Mouse (Mus musculus): Measurements from ENCODE around the gene Rpl28.
A peak's percentile ranks its signal among the peaks of the same experiment; 100 is the strongest.
"Not testable (repeated sequence)": the region's sequence is repeated elsewhere in the genome, so short reads cannot be mapped to it uniquely, and the experiment has no call there.

Rpl28 gene

GRCm38 (mm10) chr7:4783667-4784268, 8.9 kb upstream of the Rpl28 start:
- peak in 1 of 2 experiments; percentile 53 for DNase-seq (ENCODE audit: low spot score in 2 of 2)

- DNase-seq (ENCODE audit: low spot score in 2 of 2), result peak; percentile 73 to 79
Measured at GRCm38 (mm10) chr7:4788499-4789435, 3.9 kb upstream of the Rpl28 start.

- DNase-seq (ENCODE audit: low spot score in 2 of 2), result peak in 1 of 2 experiments; percentile 69
Measured at GRCm38 (mm10) chr7:4789436-4789935, 3.2 kb upstream of the Rpl28 start, which contains the start of gene Tmem238. TSS of gene Tmem238 (minus strand) at chr7:4789656.

GRCm38 (mm10) chr7:4793248-4793647, 574 bp downstream of the Rpl28 start:
- peak; percentile 37 to 43 for DNase-seq (ENCODE audit: low spot score in 2 of 2)

GRCm38 (mm10) chr7:4793674-4794073, 1.0 kb downstream of the Rpl28 start:
- DNase-seq (ENCODE audit: low spot score in 2 of 2), result no peak

- no peak for DNase-seq (ENCODE audit: low spot score in 2 of 2)
Measured at GRCm38 (mm10) chr7:4794631-4795168, 2.0 kb downstream of the Rpl28 start.

GRCm38 (mm10) chr7:4795767-4796433, 3.2 kb downstream of the Rpl28 start:
- DNase-seq (ENCODE audit: low spot score in 2 of 2), result peak in 1 of 2 experiments; percentile 40

GRCm38 (mm10) chr7:4802247-4802646, 9.6 kb downstream of the Rpl28 start:
- DNase-seq (ENCODE audit: low spot score in 2 of 2), result no peak

- peak in 1 of 2 experiments; percentile 62 for DNase-seq (ENCODE audit: low spot score in 2 of 2)
Measured at GRCm38 (mm10) chr7:4806716-4807115, 14.0 kb downstream of the Rpl28 start.

- DNase-seq (ENCODE audit: low spot score in 2 of 2), result not testable (repeated sequence)
Measured at GRCm38 (mm10) chr7:4811131-4811530, 18.5 kb downstream of the Rpl28 start.

- DNase-seq (ENCODE audit: low spot score in 2 of 2), result peak in 1 of 2 experiments; percentile 60
Measured at GRCm38 (mm10) chr7:4811842-4812302, 19.2 kb downstream of the Rpl28 start.

GRCm38 (mm10) chr7:4812303-4813104, 19.8 kb downstream of the Rpl28 start, which contains the start of gene Ube2s:
TSS of gene Ube2s (minus strand) at chr7:4812590.
- DNase-seq (ENCODE audit: low spot score in 2 of 2), result peak; percentile 99 to 100

GRCm38 (mm10) chr7:4813105-4813791, 20.6 kb downstream of the Rpl28 start:
- peak; percentile 30 to 47 for DNase-seq (ENCODE audit: low spot score in 2 of 2)

GRCm38 (mm10) chr7:4816559-4816958, 23.9 kb downstream of the Rpl28 start:
- no peak for DNase-seq (ENCODE audit: low spot score in 2 of 2)

- DNase-seq (ENCODE audit: low spot score in 2 of 2), result not testable (repeated sequence)
Measured at GRCm38 (mm10) chr7:4820925-4821324, 28.3 kb downstream of the Rpl28 start.

- no peak for DNase-seq (ENCODE audit: low spot score in 2 of 2)
Measured at GRCm38 (mm10) chr7:4821690-4822089, 29.0 kb downstream of the Rpl28 start.

- DNase-seq (ENCODE audit: low spot score in 2 of 2), result no peak
Measured at GRCm38 (mm10) chr7:4822162-4822907, 29.7 kb downstream of the Rpl28 start.

GRCm38 (mm10) chr7:4825365-4825764, 32.7 kb downstream of the Rpl28 start:
- DNase-seq (ENCODE audit: low spot score in 2 of 2), result no peak

- DNase-seq (ENCODE audit: low spot score in 2 of 2), result no peak
Measured at GRCm38 (mm10) chr7:4830476-4830875, 37.8 kb downstream of the Rpl28 start.

All from spleen, postnatal 10 days (tissue).